Mouse (Mus musculus): ENCODE measurements at regions not wholly inside any gene's neighbourhood (a gene's known extent, or its start where the extent isn't known, plus 50 kb on each side); places are given as distances from the start of the nearest gene placed in this dataset.

GRCm38 (mm10) chr4:80631441-80631840 is 202.5 kb upstream of the Tyrp1 start:
- no peak for TF ChIP-seq CTCF (IDR thresholded peaks at IDR 0.05; ENCODE audit: low read depth)
- no peaks in the 10 kb centered on the region for H3K4me1 ChIP-seq (replicated peaks; ENCODE audit: insufficient read depth, low read length)
- no peak overlapping the region for H3K4me2 ChIP-seq (ENCODE audit: low read length)
- no peaks in the 10 kb centered on the region for H3K27me3 ChIP-seq (ENCODE audit: insufficient read depth, low read length)
- DNase-seq (ENCODE audit: low spot score) (no peak), ATAC-seq (replicated peaks; ENCODE audit: low FRiP score, low read depth) (no peak)
- no peaks in the 10 kb centered on the region for H3K9me3 ChIP-seq (replicated peaks; ENCODE audit: low read length)
- no peak overlapping the region for H3K4me3 ChIP-seq (replicated peaks; ENCODE audit: low read depth, low read length)
- H3K27ac ChIP-seq = no peak overlapping the region
- 77% methylated on average over 4 of the region's 4 CpGs for WGBS
- no peaks in the 10 kb centered on the region for H3K36me3 ChIP-seq (ENCODE audit: insufficient read depth, low read length)
- H3K9ac ChIP-seq (ENCODE audit: low read depth, low read length) = no peak overlapping the region

- Histone ChIP-seq H3K9ac (ENCODE audit: low read depth, low read length) (no peak overlapping the region), H3K36me3 (ENCODE audit: insufficient read depth, low read length) (no peaks in the 10 kb centered on the region), H3K4me1 (replicated peaks; ENCODE audit: insufficient read depth, low read length) (no peaks in the 10 kb centered on the region), H3K4me2 (ENCODE audit: low read length) (no peak overlapping the region), H3K27me3 (ENCODE audit: insufficient read depth, low read length) (no peaks in the 10 kb centered on the region), H3K27ac (no peak overlapping the region), H3K4me3 (replicated peaks; ENCODE audit: low read depth, low read length) (no peak overlapping the region), H3K9me3 (replicated peaks; ENCODE audit: low read length) (no peaks in the 10 kb centered on the region)
- no peak for ATAC-seq (replicated peaks; ENCODE audit: low FRiP score, low read depth)
- no peak for DNase-seq (ENCODE audit: low spot score)
- TF ChIP-seq CTCF (IDR thresholded peaks at IDR 0.05; ENCODE audit: low read depth) = no peak
Observed at GRCm38 (mm10) chr4:80638381-80638780, 195.5 kb upstream of the Tyrp1 start.

Data from kidney, postnatal 0 days (tissue).